Mouse (Mus musculus) urinary bladder, adult 2 months (tissue): ENCODE data around the gene Tm4sf20. TPM values are rescaled to one million over a fixed set of nuclear protein-coding genes. Genes with fewer than 3 reads are reported as not detected.

Experiments
- DNase-seq: peaks from one replicate; pipeline ENCODE4 v3.0.0; 2022; ENCODE audit warnings: low spot score
- polyA plus RNA-seq: library from polyadenylated mRNA; depleted of rRNA; stranded (reverse); fragments of >200 nt; gene quantifications from 2 replicates; pipeline ENCODE4 v1.2.3, GENCODE M21; 2012

Tm4sf20 gene
- polyA plus RNA-seq, 1 experiment = 0.61 TPM

GRCm38 (mm10) chr1:82779388-82779966 lies 11.2 kb upstream of the Tm4sf20 start:
- DNase-seq = no peak

GRCm38 (mm10) chr1:82775293-82775692 lies 7.0 kb upstream of the Tm4sf20 start:
- DNase-seq = no peak

GRCm38 (mm10) chr1:82773208-82773607 lies 4.9 kb upstream of the Tm4sf20 start:
- DNase-seq = no peak

GRCm38 (mm10) chr1:82772428-82772827 lies 4.2 kb upstream of the Tm4sf20 start:
- DNase-seq = no peak

GRCm38 (mm10) chr1:82771022-82771586 lies 2.8 kb upstream of the Tm4sf20 start, which contains the start of gene Gm47791:
TSS of gene Gm47791 (minus strand) at chr1:82771243.
- no peak for DNase-seq

- DNase-seq = no peak
These were observed 1.6 kb downstream of the Tm4sf20 start for GRCm38 (mm10) chr1:82766641-82767040.

- no peak for DNase-seq
These were observed 2.0 kb downstream of the Tm4sf20 start for GRCm38 (mm10) chr1:82766227-82766626.

- DNase-seq = no peak
These were observed 6.0 kb downstream of the Tm4sf20 start for GRCm38 (mm10) chr1:82762274-82762673.

- DNase-seq = no peak
These were observed 6.6 kb downstream of the Tm4sf20 start for GRCm38 (mm10) chr1:82761454-82762169.

- no peak for DNase-seq
These were observed 8.7 kb downstream of the Tm4sf20 start for GRCm38 (mm10) chr1:82759520-82759919.

- DNase-seq = no peak
These were observed 20.4 kb downstream of the Tm4sf20 start for GRCm38 (mm10) chr1:82747714-82748452.

GRCm38 (mm10) chr1:82746408-82746807 lies 21.9 kb downstream of the Tm4sf20 start:
- no peak for DNase-seq

- no peak for DNase-seq
These were observed 24.3 kb downstream of the Tm4sf20 start for GRCm38 (mm10) chr1:82743962-82744361.

- no peak for DNase-seq
These were observed 26.7 kb downstream of the Tm4sf20 start for GRCm38 (mm10) chr1:82741539-82741938.

- DNase-seq = no peak
These were observed 30.2 kb downstream of the Tm4sf20 start for GRCm38 (mm10) chr1:82738066-82738465.

GRCm38 (mm10) chr1:82733357-82733756 lies 34.9 kb downstream of the Tm4sf20 start:
- DNase-seq = no peak

GRCm38 (mm10) chr1:82726482-82726881 lies 41.8 kb downstream of the Tm4sf20 start:
- no peak for DNase-seq

- DNase-seq = no peak
These were observed 42.4 kb downstream of the Tm4sf20 start for GRCm38 (mm10) chr1:82725875-82726185.

- DNase-seq = no peak
These were observed 43.0 kb downstream of the Tm4sf20 start for GRCm38 (mm10) chr1:82725026-82725874.

GRCm38 (mm10) chr1:82724339-82725025 lies 43.8 kb downstream of the Tm4sf20 start, which contains the start of gene Mff:
TSS of gene Mff (plus strand) at chr1:82724890.
- peak; percentile 92 for DNase-seq
